Mouse (Mus musculus): Measurements from ENCODE around the gene Fcrlb. TPM values are rescaled to one million over a fixed set of nuclear protein-coding genes. Genes with fewer than 3 reads are reported as not detected.

The Fcrlb gene
- polyA plus RNA-seq, 1 experiment: not detected

DNA sequence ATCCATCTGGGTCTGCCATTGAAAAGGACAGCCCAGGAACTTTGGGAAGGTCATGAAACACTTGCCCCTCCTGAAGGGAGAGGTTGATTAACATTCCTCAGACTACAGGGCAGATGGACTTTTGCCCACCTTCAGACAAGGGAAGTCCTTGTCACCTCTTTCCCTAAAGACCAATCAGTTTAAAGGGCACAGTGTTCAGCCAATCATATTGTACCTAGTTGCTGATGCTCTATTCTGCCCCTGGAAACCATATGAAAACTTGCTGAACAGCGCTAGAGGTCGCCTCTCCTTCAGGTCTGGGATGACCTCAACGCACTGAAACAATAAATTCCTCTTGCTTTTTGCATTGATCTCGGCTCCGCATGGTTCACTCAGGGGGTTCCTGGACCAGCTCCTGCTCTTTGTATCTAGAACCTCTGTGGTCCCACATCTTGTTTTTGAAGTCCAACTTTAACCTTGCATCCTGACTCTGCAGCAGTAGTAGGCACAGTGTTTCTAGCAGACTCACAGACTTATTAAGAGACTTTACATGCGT is 20.7 kb upstream of the Fcrlb start:
- Histone ChIP-seq H3ac (ENCODE audit: control insufficient read depth, insufficient read length, low read depth) (no peak overlapping the region), H3K79me3 (ENCODE audit: low read depth) (no peaks in the 10 kb centered on the region), H3K36me3 (ENCODE audit: control insufficient read depth, insufficient read depth) (no peaks in the 10 kb centered on the region), H3K4me3 (ENCODE audit: insufficient read depth, poor library complexity, severe bottlenecking) (no peak overlapping the region), H3K27me3 (ENCODE audit: control insufficient read depth, insufficient read depth, insufficient read length) (no peaks in the 10 kb centered on the region), H3K79me2 (ENCODE audit: control insufficient read depth, insufficient read depth) (no peaks in the 10 kb centered on the region)
- no peak for TF ChIP-seq CEBPB (IDR thresholded peaks at IDR 0.05; ENCODE audit: low read depth)
- TF ChIP-seq MYOG (IDR thresholded peaks at IDR 0.05; ENCODE audit: control insufficient read depth, extremely low read depth, insufficient read length): no peak
- TF ChIP-seq MAX (IDR thresholded peaks at IDR 0.05): no peak
- no peak for TF ChIP-seq CTCF (IDR thresholded peaks at IDR 0.05; ENCODE audit: control insufficient read depth, insufficient read depth, insufficient read length)
- TF ChIP-seq FOSL1 (IDR thresholded peaks at IDR 0.05; ENCODE audit: insufficient read depth, low read length, poor library complexity, severe bottlenecking): no peak
- TF ChIP-seq USF1 (IDR thresholded peaks at IDR 0.05; ENCODE audit: low read depth): no peak
- TF ChIP-seq MYOD1 (IDR thresholded peaks at IDR 0.05; ENCODE audit: control insufficient read depth, insufficient read length, low read depth): no peak

- TF ChIP-seq CTCF (IDR thresholded peaks at IDR 0.05; ENCODE audit: control insufficient read depth, insufficient read depth, insufficient read length): no peak
- no peak for TF ChIP-seq FOSL1 (IDR thresholded peaks at IDR 0.05; ENCODE audit: insufficient read depth, low read length, poor library complexity, severe bottlenecking)
- no peak for TF ChIP-seq MAX (IDR thresholded peaks at IDR 0.05)
- TF ChIP-seq USF1 (IDR thresholded peaks at IDR 0.05; ENCODE audit: low read depth): no peak
- no peaks in the 10 kb centered on the region for H3K36me3 ChIP-seq (ENCODE audit: control insufficient read depth, insufficient read depth)
- H3K4me3 ChIP-seq (ENCODE audit: insufficient read depth, poor library complexity, severe bottlenecking): no peak overlapping the region
These were observed 19.3 kb upstream of the Fcrlb start for GRCm38 (mm10) chr1:170932043-170932442.

GRCm38 (mm10) chr1:170929245-170929644 is 16.5 kb upstream of the Fcrlb start:
- H3K79me3 ChIP-seq (ENCODE audit: low read depth): no peaks in the 10 kb centered on the region
- no peak overlapping the region for H3K4me3 ChIP-seq (ENCODE audit: insufficient read depth, poor library complexity, severe bottlenecking)
- H3K27me3 ChIP-seq (ENCODE audit: control insufficient read depth, insufficient read depth, insufficient read length): no peaks in the 10 kb centered on the region
- TF ChIP-seq CTCF (IDR thresholded peaks at IDR 0.05; ENCODE audit: control insufficient read depth, insufficient read depth, insufficient read length) (no peak), CEBPB (IDR thresholded peaks at IDR 0.05; ENCODE audit: low read depth) (no peak), USF1 (IDR thresholded peaks at IDR 0.05; ENCODE audit: low read depth) (no peak), MAX (IDR thresholded peaks at IDR 0.05) (no peak), MYOG (IDR thresholded peaks at IDR 0.05; ENCODE audit: control insufficient read depth, extremely low read depth, insufficient read length) (no peak), FOSL1 (IDR thresholded peaks at IDR 0.05; ENCODE audit: insufficient read depth, low read length, poor library complexity, severe bottlenecking) (no peak), MYOD1 (IDR thresholded peaks at IDR 0.05; ENCODE audit: control insufficient read depth, insufficient read length, low read depth) (no peak)
- H3ac ChIP-seq (ENCODE audit: control insufficient read depth, insufficient read length, low read depth): no peak overlapping the region
- no peaks in the 10 kb centered on the region for H3K36me3 ChIP-seq (ENCODE audit: control insufficient read depth, insufficient read depth)
- no peaks in the 10 kb centered on the region for H3K79me2 ChIP-seq (ENCODE audit: control insufficient read depth, insufficient read depth)

More at GRCm38 (mm10) chr1:170932043-170932442, 19.3 kb upstream of the Fcrlb start:
- Histone ChIP-seq H3K79me2 (ENCODE audit: control insufficient read depth, insufficient read depth) (no peaks in the 10 kb centered on the region), H3ac (ENCODE audit: control insufficient read depth, insufficient read length, low read depth) (no peak overlapping the region), H3K79me3 (ENCODE audit: low read depth) (no peaks in the 10 kb centered on the region), H3K27me3 (ENCODE audit: control insufficient read depth, insufficient read depth, insufficient read length) (no peaks in the 10 kb centered on the region)

DNA sequence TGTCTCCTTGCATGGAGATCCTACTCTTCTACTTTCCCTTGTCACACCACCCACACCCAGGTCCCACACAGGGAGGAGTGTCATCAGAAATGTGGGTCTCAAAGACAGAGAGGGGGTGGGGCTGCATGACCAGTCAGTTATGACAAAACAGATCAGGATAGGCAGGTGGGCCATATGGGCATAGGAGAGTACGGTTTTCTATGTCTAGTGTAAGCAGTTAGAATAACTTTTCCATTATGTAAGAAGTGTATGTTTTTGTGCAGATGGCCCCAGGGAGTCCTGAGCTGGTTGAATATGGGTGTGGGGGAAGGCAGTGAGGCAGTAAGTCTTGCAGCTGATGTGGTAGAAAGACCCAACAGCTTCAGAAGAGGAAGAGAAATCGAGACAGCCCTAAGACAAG is 15.7 kb upstream of the Fcrlb start:
- H3K79me2 ChIP-seq (ENCODE audit: control insufficient read depth, insufficient read depth): no peaks in the 10 kb centered on the region
- TF ChIP-seq FOSL1 (IDR thresholded peaks at IDR 0.05; ENCODE audit: insufficient read depth, low read length, poor library complexity, severe bottlenecking): no peak
- TF ChIP-seq CEBPB (IDR thresholded peaks at IDR 0.05; ENCODE audit: low read depth): no peak
- TF ChIP-seq CTCF (IDR thresholded peaks at IDR 0.05; ENCODE audit: control insufficient read depth, insufficient read depth, insufficient read length): no peak
- TF ChIP-seq MYOG (IDR thresholded peaks at IDR 0.05; ENCODE audit: control insufficient read depth, extremely low read depth, insufficient read length): no peak
- no peak for TF ChIP-seq MYOD1 (IDR thresholded peaks at IDR 0.05; ENCODE audit: control insufficient read depth, insufficient read length, low read depth)
- TF ChIP-seq USF1 (IDR thresholded peaks at IDR 0.05; ENCODE audit: low read depth): no peak
- no peak for TF ChIP-seq MAX (IDR thresholded peaks at IDR 0.05)
- no peaks in the 10 kb centered on the region for H3K27me3 ChIP-seq (ENCODE audit: control insufficient read depth, insufficient read depth, insufficient read length)
- H3K79me3 ChIP-seq (ENCODE audit: low read depth): no peaks in the 10 kb centered on the region
- H3ac ChIP-seq (ENCODE audit: control insufficient read depth, insufficient read length, low read depth): no peak overlapping the region
- no peaks in the 10 kb centered on the region for H3K36me3 ChIP-seq (ENCODE audit: control insufficient read depth, insufficient read depth)
- no peak overlapping the region for H3K4me3 ChIP-seq (ENCODE audit: insufficient read depth, poor library complexity, severe bottlenecking)

- TF ChIP-seq MYOD1 (IDR thresholded peaks at IDR 0.05; ENCODE audit: control insufficient read depth, insufficient read length, low read depth): no peak
- TF ChIP-seq MYOG (IDR thresholded peaks at IDR 0.05; ENCODE audit: control insufficient read depth, extremely low read depth, insufficient read length): no peak
- no peak for TF ChIP-seq MAX (IDR thresholded peaks at IDR 0.05)
- no peak for TF ChIP-seq CTCF (IDR thresholded peaks at IDR 0.05; ENCODE audit: control insufficient read depth, insufficient read depth, insufficient read length)
- TF ChIP-seq CEBPB (IDR thresholded peaks at IDR 0.05; ENCODE audit: low read depth): no peak
- no peak for TF ChIP-seq USF1 (IDR thresholded peaks at IDR 0.05; ENCODE audit: low read depth)
- no peak for TF ChIP-seq FOSL1 (IDR thresholded peaks at IDR 0.05; ENCODE audit: insufficient read depth, low read length, poor library complexity, severe bottlenecking)
These were observed 14.6 kb upstream of the Fcrlb start, which contains the start of gene Fcrla for GRCm38 (mm10) chr1:170927378-170927777. Gene Fcrla, minus strand, starts transcription at chr1:170927583.

DNA sequence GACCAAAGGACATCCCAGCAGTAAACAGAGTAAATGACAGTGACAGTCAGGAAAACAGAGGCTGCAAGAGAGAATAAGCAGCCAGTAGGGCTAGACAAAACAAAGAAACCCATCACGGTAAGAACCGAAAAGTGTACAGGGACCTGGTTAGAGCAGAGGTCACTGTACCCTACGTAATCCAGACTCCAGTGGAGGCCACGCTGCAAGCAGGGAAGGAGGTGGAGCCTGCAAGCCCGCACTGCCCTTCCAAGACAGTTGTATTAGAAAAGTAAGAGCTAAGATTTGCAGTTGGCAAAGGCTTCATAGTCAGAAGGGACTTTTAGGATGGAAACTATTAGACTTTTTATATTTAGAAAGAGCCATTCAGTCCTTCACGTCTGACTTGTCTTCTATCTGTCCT is 14.2 kb upstream of the Fcrlb start:
- no peaks in the 10 kb centered on the region for H3K79me3 ChIP-seq (ENCODE audit: low read depth)
- H3K79me2 ChIP-seq (ENCODE audit: control insufficient read depth, insufficient read depth): no peaks in the 10 kb centered on the region
- no peak overlapping the region for H3K4me3 ChIP-seq (ENCODE audit: insufficient read depth, poor library complexity, severe bottlenecking)
- H3K27me3 ChIP-seq (ENCODE audit: control insufficient read depth, insufficient read depth, insufficient read length): no peaks in the 10 kb centered on the region
- no peak overlapping the region for H3ac ChIP-seq (ENCODE audit: control insufficient read depth, insufficient read length, low read depth)
- H3K36me3 ChIP-seq (ENCODE audit: control insufficient read depth, insufficient read depth): no peaks in the 10 kb centered on the region
- TF ChIP-seq USF1 (IDR thresholded peaks at IDR 0.05; ENCODE audit: low read depth) (no peak), FOSL1 (IDR thresholded peaks at IDR 0.05; ENCODE audit: insufficient read depth, low read length, poor library complexity, severe bottlenecking) (no peak), MYOG (IDR thresholded peaks at IDR 0.05; ENCODE audit: control insufficient read depth, extremely low read depth, insufficient read length) (no peak), CTCF (IDR thresholded peaks at IDR 0.05; ENCODE audit: control insufficient read depth, insufficient read depth, insufficient read length) (no peak), CEBPB (IDR thresholded peaks at IDR 0.05; ENCODE audit: low read depth) (no peak), MYOD1 (IDR thresholded peaks at IDR 0.05; ENCODE audit: control insufficient read depth, insufficient read length, low read depth) (no peak), MAX (IDR thresholded peaks at IDR 0.05) (no peak)

More at GRCm38 (mm10) chr1:170927378-170927777, 14.6 kb upstream of the Fcrlb start, which contains the start of gene Fcrla:
- no peak within 1 kb of the TSS for H3K4me3 ChIP-seq (ENCODE audit: insufficient read depth, poor library complexity, severe bottlenecking)
- H3K27me3 ChIP-seq (ENCODE audit: control insufficient read depth, insufficient read depth, insufficient read length): no peaks in the 10 kb centered on the region
- no peaks in the 10 kb centered on the region for H3K79me2 ChIP-seq (ENCODE audit: control insufficient read depth, insufficient read depth)
- no peaks in the 10 kb centered on the region for H3K36me3 ChIP-seq (ENCODE audit: control insufficient read depth, insufficient read depth)
- no peak within 1 kb of the TSS for H3ac ChIP-seq (ENCODE audit: control insufficient read depth, insufficient read length, low read depth)
- H3K79me3 ChIP-seq (ENCODE audit: low read depth): no peaks in the 10 kb centered on the region

Measured in C2C12 (cell line).